Mouse (Mus musculus): ENCODE data around the gene Ier2. TPM values are rescaled to one million over a fixed set of nuclear protein-coding genes. Genes with fewer than 3 reads are reported as not detected.

The Ier2 gene
- total RNA-seq, 1 experiment, result 49.7 TPM

GRCm38 (mm10) chr8:84699861-84700322 lies 37.2 kb upstream of the Ier2 start:
- peaks cover 30% of the 10 kb centered on the region for H3K36me3 ChIP-seq (ENCODE audit: control insufficient read depth, insufficient read depth, low read length, poor library complexity, severe bottlenecking)
- H3K4me3 ChIP-seq (ENCODE audit: insufficient read depth in 1 of 2, low read depth in 1 of 2, low read length in 2 of 2, poor library complexity in 1 of 2, severe bottlenecking in 1 of 2), result no peak overlapping the region
- TF ChIP-seq ZC3H11A (IDR thresholded peaks at IDR 0.05; ENCODE audit: borderline replicate concordance, low read depth, low read length) (no peak), HCFC1 (IDR thresholded peaks at IDR 0.05; ENCODE audit: borderline replicate concordance, insufficient read depth, low read length) (no peak), CHD2 (IDR thresholded peaks at IDR 0.05; ENCODE audit: low read depth, low read length) (no peak), ZNF384 (IDR thresholded peaks at IDR 0.05; ENCODE audit: low read depth, low read length) (no peak), MAFK (IDR thresholded peaks at IDR 0.05; ENCODE audit: insufficient read depth, low read depth, low read length) (no peak)

GRCm38 (mm10) chr8:84698929-84699401 lies 36.3 kb upstream of the Ier2 start:
- DNase-seq (ENCODE audit: low read depth, low spot score), result no peak
- H3K9ac ChIP-seq (ENCODE audit: insufficient read depth, low read depth, low read length, poor library complexity, severe bottlenecking), result no peak overlapping the region
- in situ Hi-C loops (cut with MboI; ENCODE audit: low sequenced_read_pairs in 2 of 2, unreplicated experiment in 2 of 2), result loop anchor here in 1 of 2 experiments (5.0 kb wide), 1 partner anchor 118 kb away; no protein-coding TSS in a partner anchor
- TF ChIP-seq MAFK (IDR thresholded peaks at IDR 0.05; ENCODE audit: insufficient read depth, low read depth, low read length) (no peak), CHD2 (IDR thresholded peaks at IDR 0.05; ENCODE audit: low read depth, low read length) (no peak), ZC3H11A (IDR thresholded peaks at IDR 0.05; ENCODE audit: borderline replicate concordance, low read depth, low read length) (no peak)
- H3K4me3 ChIP-seq (ENCODE audit: insufficient read depth in 1 of 2, low read depth in 1 of 2, low read length in 2 of 2, poor library complexity in 1 of 2, severe bottlenecking in 1 of 2), result no peak overlapping the region
- H3K4me1 ChIP-seq (ENCODE audit: control insufficient read depth in 2 of 2, insufficient read depth in 2 of 2, low read length in 2 of 2, poor library complexity in 1 of 2), result peaks cover 2 to 15% of the 10 kb centered on the region in 2 experiments; a peak in 2 of 4 replicates
- H3K36me3 ChIP-seq (ENCODE audit: control insufficient read depth, insufficient read depth, low read length, poor library complexity, severe bottlenecking), result peaks cover 34% of the 10 kb centered on the region
- H3K9me3 ChIP-seq (ENCODE audit: control insufficient read depth, insufficient read depth, low read depth, low read length), result no peaks in the 10 kb centered on the region
- H3K27ac ChIP-seq (ENCODE audit: insufficient read depth, low read depth, low read length, poor library complexity, severe bottlenecking), result no peak overlapping the region

More at GRCm38 (mm10) chr8:84699861-84700322, 37.2 kb upstream of the Ier2 start:
- H3K27ac ChIP-seq (ENCODE audit: insufficient read depth, low read depth, low read length, poor library complexity, severe bottlenecking), result no peak overlapping the region
- H3K9me3 ChIP-seq (ENCODE audit: control insufficient read depth, insufficient read depth, low read depth, low read length), result no peaks in the 10 kb centered on the region
- in situ Hi-C loops (cut with MboI; ENCODE audit: low sequenced_read_pairs in 2 of 2, unreplicated experiment in 2 of 2), result loop anchor here (5.0 to 10.0 kb wide), 3 partner anchors 75 to 117 kb away; no protein-coding TSS in a partner anchor
- no peak for DNase-seq (ENCODE audit: low read depth, low spot score)
- H3K9ac ChIP-seq (ENCODE audit: insufficient read depth, low read depth, low read length, poor library complexity, severe bottlenecking), result no peak overlapping the region
- peaks cover 2 to 19% of the 10 kb centered on the region in 2 experiments; a peak in 2 of 4 replicates for H3K4me1 ChIP-seq (ENCODE audit: control insufficient read depth in 2 of 2, insufficient read depth in 2 of 2, low read length in 2 of 2, poor library complexity in 1 of 2)

GRCm38 (mm10) chr8:84698288-84698687 lies 35.6 kb upstream of the Ier2 start:
- Histone ChIP-seq H3K27ac (ENCODE audit: insufficient read depth, low read depth, low read length, poor library complexity, severe bottlenecking) (no peak overlapping the region), H3K9me3 (ENCODE audit: control insufficient read depth, insufficient read depth, low read depth, low read length) (no peaks in the 10 kb centered on the region), H3K4me3 (ENCODE audit: insufficient read depth in 1 of 2, low read depth in 1 of 2, low read length in 2 of 2, poor library complexity in 1 of 2, severe bottlenecking in 1 of 2) (no peak overlapping the region), H3K4me1 (ENCODE audit: control insufficient read depth in 2 of 2, insufficient read depth in 2 of 2, low read length in 2 of 2, poor library complexity in 1 of 2) (peaks cover 2 to 13% of the 10 kb centered on the region in 2 experiments; a peak in 1 of 4 replicates), H3K36me3 (ENCODE audit: control insufficient read depth, insufficient read depth, low read length, poor library complexity, severe bottlenecking) (peaks cover 38% of the 10 kb centered on the region), H3K9ac (ENCODE audit: insufficient read depth, low read depth, low read length, poor library complexity, severe bottlenecking) (no peak overlapping the region)
- no peak for DNase-seq (ENCODE audit: low read depth, low spot score)
- no peak for TF ChIP-seq ZC3H11A (IDR thresholded peaks at IDR 0.05; ENCODE audit: borderline replicate concordance, low read depth, low read length)
- in situ Hi-C loops (cut with MboI; ENCODE audit: low sequenced_read_pairs in 2 of 2, unreplicated experiment in 2 of 2), result loop anchor here in 1 of 2 experiments (5.0 kb wide), 1 partner anchor 119 kb away; no protein-coding TSS in a partner anchor

GRCm38 (mm10) chr8:84697166-84698130 lies 34.8 kb upstream of the Ier2 start:
- no peak for DNase-seq (ENCODE audit: low read depth, low spot score)
- Histone ChIP-seq H3K36me3 (ENCODE audit: control insufficient read depth, insufficient read depth, low read length, poor library complexity, severe bottlenecking) (peaks cover 42% of the 10 kb centered on the region), H3K4me3 (ENCODE audit: insufficient read depth in 1 of 2, low read depth in 1 of 2, low read length in 2 of 2, poor library complexity in 1 of 2, severe bottlenecking in 1 of 2) (no peak overlapping the region), H3K27ac (ENCODE audit: insufficient read depth, low read depth, low read length, poor library complexity, severe bottlenecking) (no peak overlapping the region), H3K4me1 (ENCODE audit: control insufficient read depth in 2 of 2, insufficient read depth in 2 of 2, low read length in 2 of 2, poor library complexity in 1 of 2) (peaks cover 2 to 13% of the 10 kb centered on the region in 2 experiments; a peak in 1 of 4 replicates), H3K9ac (ENCODE audit: insufficient read depth, low read depth, low read length, poor library complexity, severe bottlenecking) (no peak overlapping the region), H3K9me3 (ENCODE audit: control insufficient read depth, insufficient read depth, low read depth, low read length) (no peaks in the 10 kb centered on the region)
- in situ Hi-C loops (cut with MboI; ENCODE audit: low sequenced_read_pairs in 2 of 2, unreplicated experiment in 2 of 2), result loop anchor here in 1 of 2 experiments (5.0 kb wide), 1 partner anchor 120 kb away; no protein-coding TSS in a partner anchor
- TF ChIP-seq MAFK (IDR thresholded peaks at IDR 0.05; ENCODE audit: insufficient read depth, low read depth, low read length), result no peak
- TF ChIP-seq HCFC1 (IDR thresholded peaks at IDR 0.05; ENCODE audit: borderline replicate concordance, insufficient read depth, low read length), result no peak
- no peak for TF ChIP-seq CHD2 (IDR thresholded peaks at IDR 0.05; ENCODE audit: low read depth, low read length)
- no peak for TF ChIP-seq ZC3H11A (IDR thresholded peaks at IDR 0.05; ENCODE audit: borderline replicate concordance, low read depth, low read length)

All from ES-E14 (cell line).